Mouse (Mus musculus): ENCODE data around the gene Ift81. TPM values are rescaled to one million over a fixed set of nuclear protein-coding genes. Genes with fewer than 3 reads are reported as not detected.
"Not testable (repeated sequence)": the region's sequence is repeated elsewhere in the genome, so short reads cannot be mapped to it uniquely, and the experiment has no call there.

Ift81 gene
- 13.2 TPM in 2 replicates for polyA plus RNA-seq (2012; rRNA removed)

- peak; percentile 88 for DNase-seq (ENCODE audit: low spot score)
These were observed at the start of gene Ift81 for GRCm38 (mm10) chr5:122613908-122614732. TSS of gene Ift81 (minus strand) at chr5:122614518.

- no peak for DNase-seq (ENCODE audit: low spot score)
These were observed 48.2 kb upstream of the Ift81 start for GRCm38 (mm10) chr5:122662501-122662900.

GRCm38 (mm10) chr5:122656808-122657207 lies 42.5 kb upstream of the Ift81 start:
- DNase-seq (ENCODE audit: low spot score): no peak

- DNase-seq (ENCODE audit: low spot score): no peak
These were observed 39.9 kb upstream of the Ift81 start for GRCm38 (mm10) chr5:122654268-122654573.

- no peak for DNase-seq (ENCODE audit: low spot score)
These were observed 39.3 kb upstream of the Ift81 start for GRCm38 (mm10) chr5:122653446-122654267.

GRCm38 (mm10) chr5:122653112-122653445 lies 38.8 kb upstream of the Ift81 start:
- DNase-seq (ENCODE audit: low spot score): no peak

- DNase-seq (ENCODE audit: low spot score): no peak
These were observed 38.2 kb upstream of the Ift81 start for GRCm38 (mm10) chr5:122652506-122652905.

GRCm38 (mm10) chr5:122650100-122650499 lies 35.8 kb upstream of the Ift81 start:
- no peak for DNase-seq (ENCODE audit: low spot score)

GRCm38 (mm10) chr5:122649264-122649663 lies 34.9 kb upstream of the Ift81 start:
- DNase-seq (ENCODE audit: low spot score): no peak

GRCm38 (mm10) chr5:122647952-122648374 lies 33.6 kb upstream of the Ift81 start:
- DNase-seq (ENCODE audit: low spot score): not testable (repeated sequence)

- DNase-seq (ENCODE audit: low spot score): no peak
These were observed 33.1 kb upstream of the Ift81 start for GRCm38 (mm10) chr5:122647256-122647924.

GRCm38 (mm10) chr5:122646050-122646449 lies 31.7 kb upstream of the Ift81 start:
- DNase-seq (ENCODE audit: low spot score): no peak

GRCm38 (mm10) chr5:122645290-122645689 lies 31.0 kb upstream of the Ift81 start:
- no peak for DNase-seq (ENCODE audit: low spot score)

GRCm38 (mm10) chr5:122644111-122644607 lies 29.8 kb upstream of the Ift81 start:
- DNase-seq (ENCODE audit: low spot score): no peak

- DNase-seq (ENCODE audit: low spot score): peak; percentile 32
These were observed 29.4 kb upstream of the Ift81 start, which contains the start of gene P2rx7 for GRCm38 (mm10) chr5:122643701-122644100. TSS of gene P2rx7 (plus strand) at chr5:122643911.

- DNase-seq (ENCODE audit: low spot score): no peak
These were observed 25.7 kb upstream of the Ift81 start for GRCm38 (mm10) chr5:122639986-122640385.

GRCm38 (mm10) chr5:122639517-122639916 lies 25.2 kb upstream of the Ift81 start:
- no peak for DNase-seq (ENCODE audit: low spot score)

GRCm38 (mm10) chr5:122638296-122638695 lies 24.0 kb upstream of the Ift81 start:
- DNase-seq (ENCODE audit: low spot score): no peak

GRCm38 (mm10) chr5:122636958-122637357 lies 22.6 kb upstream of the Ift81 start:
- no peak for DNase-seq (ENCODE audit: low spot score)

- no peak for DNase-seq (ENCODE audit: low spot score)
These were observed 22.0 kb upstream of the Ift81 start for GRCm38 (mm10) chr5:122636308-122636707.

GRCm38 (mm10) chr5:122635228-122635627 lies 20.9 kb upstream of the Ift81 start:
- no peak for DNase-seq (ENCODE audit: low spot score)

GRCm38 (mm10) chr5:122627243-122627642 lies 12.9 kb upstream of the Ift81 start:
- DNase-seq (ENCODE audit: low spot score): peak; percentile 69
